Mouse (Mus musculus) hindbrain, embryonic 16.5 days (tissue): ENCODE measurements around the gene Sbf2. TPM values are rescaled to one million over a fixed set of nuclear protein-coding genes. Genes with fewer than 3 reads are reported as not detected.

Experiments used
- ATAC-seq: fragments of 200-750 bp; cut with Nextera tagmentation; 2 replicates; pipeline ENCODE4 v1.8.0; 2017; ENCODE audit warnings: moderate TSS enrichment, moderate library complexity
- H3K27ac ChIP-seq: fragments of 300-500 bp; sonication (generic); 2 replicates; pipeline ENCODE4 v1.5.1; 2014; ENCODE audit warnings: low read depth, mild to moderate bottlenecking, control low read depth, low read length, moderate library complexity
- H3K27me3 ChIP-seq: fragments of 300-500 bp; sonication (generic); replicated peaks from 2 replicates; pipeline ENCODE4 v1.6.1; 2014; ENCODE audit warnings: low read length; ENCODE audit not compliant: control insufficient read depth, insufficient read depth
- H3K36me3 ChIP-seq: fragments of 300-500 bp; sonication (generic); 2 replicates; pipeline ENCODE4 v1.6.1; 2014; ENCODE audit warnings: mild to moderate bottlenecking, low read length, moderate library complexity, mixed read lengths; ENCODE audit not compliant: control insufficient read depth, insufficient read depth
- H3K4me1 ChIP-seq: fragments of 300-500 bp; sonication (generic); 2 replicates; pipeline ENCODE4 v1.6.1; 2014; ENCODE audit warnings: low read depth, low read length; ENCODE audit not compliant: control insufficient read depth, insufficient read depth
- H3K4me2 ChIP-seq: fragments of 300-500 bp; sonication (generic); 2 replicates; pipeline ENCODE4 v1.6.1; 2014; ENCODE audit warnings: mild to moderate bottlenecking, low read length, control low read depth, moderate library complexity
- H3K4me3 ChIP-seq: fragments of 300-500 bp; sonication (generic); 2 replicates; pipeline ENCODE4 v1.5.1; 2014; ENCODE audit warnings: mild to moderate bottlenecking, low read length, control low read depth, moderate library complexity
- H3K9ac ChIP-seq: fragments of 300-500 bp; sonication (generic); 2 replicates; pipeline ENCODE4 v1.6.1; 2014; ENCODE audit warnings: low read depth, mild to moderate bottlenecking, control low read depth, low read length, moderate library complexity
- H3K9me3 ChIP-seq: fragments of 300-500 bp; sonication (generic); 2 replicates; pipeline ENCODE4 v1.6.1; 2014; ENCODE audit warnings: mild to moderate bottlenecking, low read length, moderate library complexity; ENCODE audit not compliant: control insufficient read depth
- WGBS: fragments of 180-500 bp; shearing (Covaris S2); extraction: QIAGEN DNeasy Blood & Tissue Kit; methylation state at CpG from one replicate; pipeline ENCODE4 v1.1.7; 2014; 5-methylcytosine and 5-hydroxymethylcytosine counted together
- polyA plus RNA-seq: library from polyadenylated mRNA; unstranded; fragments of >200 nt; fragmentation: Nextera tagmentation; extraction: Ambion mirVana; gene quantifications from 2 replicates; pipeline ENCODE4 v1.2.1, GENCODE M21; 2015

The Sbf2 gene
- polyA plus RNA-seq, 1 experiment from 2014 or later = 51.8 TPM

DNA sequence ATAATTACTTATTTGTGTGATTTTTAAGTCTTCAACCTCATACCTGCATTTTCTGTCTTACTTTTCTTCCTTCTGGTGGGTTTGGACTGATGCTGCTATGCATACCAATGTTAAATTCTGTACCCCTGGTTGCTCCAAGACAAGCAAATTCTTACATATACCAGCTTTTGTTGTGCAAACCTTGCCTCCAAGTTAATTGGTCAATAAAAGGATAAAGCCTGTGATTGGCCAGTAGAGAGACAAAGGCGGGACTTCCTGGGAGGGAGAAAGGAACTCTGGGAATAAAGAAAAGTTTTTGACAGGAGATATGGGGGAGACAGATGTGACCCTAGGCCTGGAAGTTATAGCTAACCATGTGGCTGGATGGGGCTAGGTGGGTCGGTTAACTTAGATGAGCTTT is 255.3 kb downstream of the Sbf2 start:
- H3K4me1 ChIP-seq = no peaks in the 10 kb centered on the region
- H3K9me3 ChIP-seq = no peaks in the 10 kb centered on the region
- H3K4me3 ChIP-seq = no peak overlapping the region
- WGBS = 100% methylated on average over 2 of the region's 2 CpGs
- peaks cover 19% of the 10 kb centered on the region for H3K36me3 ChIP-seq
- H3K9ac ChIP-seq = no peak overlapping the region
- no peaks in the 10 kb centered on the region for H3K27me3 ChIP-seq
- no peak for ATAC-seq
- no peak overlapping the region for H3K27ac ChIP-seq
- H3K4me2 ChIP-seq = no peak overlapping the region

GRCm38 (mm10) chr7:110353971-110354370 is 260.8 kb downstream of the Sbf2 start:
- no peak overlapping the region for H3K9ac ChIP-seq
- 89% methylated on average over 2 of the region's 2 CpGs for WGBS
- no peak overlapping the region for H3K4me3 ChIP-seq
- no peak overlapping the region for H3K27ac ChIP-seq
- no peak for ATAC-seq
- H3K36me3 ChIP-seq = peaks cover 13% of the 10 kb centered on the region; the same call in 1 of the 2 replicates
- H3K4me1 ChIP-seq = no peaks in the 10 kb centered on the region
- no peaks in the 10 kb centered on the region for H3K9me3 ChIP-seq
- H3K4me2 ChIP-seq = no peak overlapping the region
- H3K27me3 ChIP-seq = no peaks in the 10 kb centered on the region

DNA sequence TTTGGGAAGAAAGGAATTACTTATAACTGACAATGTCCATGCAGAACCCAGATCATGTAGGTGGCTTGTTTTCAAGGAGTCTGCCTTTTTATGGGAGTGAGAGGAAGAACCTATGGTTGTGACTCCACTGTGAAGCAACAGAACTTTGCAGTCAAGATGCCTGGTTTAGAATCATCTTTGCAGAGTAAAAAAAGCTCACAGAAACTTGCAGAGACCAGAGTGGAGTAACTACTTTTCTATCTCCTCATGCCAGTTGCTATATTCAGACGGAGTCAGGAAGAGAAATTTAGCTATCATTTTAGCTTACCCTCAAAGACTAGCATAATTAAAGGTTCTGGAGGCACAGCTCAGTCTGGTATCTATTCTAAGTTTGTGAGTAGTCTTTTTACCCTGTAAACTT is 267.5 kb downstream of the Sbf2 start:
- 91% methylated on average over 1 of the region's 1 CpGs for WGBS
- H3K9me3 ChIP-seq = no peaks in the 10 kb centered on the region
- ATAC-seq = no peak
- H3K4me3 ChIP-seq = no peak overlapping the region
- H3K4me1 ChIP-seq = no peaks in the 10 kb centered on the region
- no peak overlapping the region for H3K27ac ChIP-seq
- no peak overlapping the region for H3K9ac ChIP-seq
- no peaks in the 10 kb centered on the region for H3K27me3 ChIP-seq
- no peak overlapping the region for H3K4me2 ChIP-seq
- H3K36me3 ChIP-seq = 0 out of 2 replicates have a peak, but pooled peaks cover 8% of the 10 kb centered on the region

DNA sequence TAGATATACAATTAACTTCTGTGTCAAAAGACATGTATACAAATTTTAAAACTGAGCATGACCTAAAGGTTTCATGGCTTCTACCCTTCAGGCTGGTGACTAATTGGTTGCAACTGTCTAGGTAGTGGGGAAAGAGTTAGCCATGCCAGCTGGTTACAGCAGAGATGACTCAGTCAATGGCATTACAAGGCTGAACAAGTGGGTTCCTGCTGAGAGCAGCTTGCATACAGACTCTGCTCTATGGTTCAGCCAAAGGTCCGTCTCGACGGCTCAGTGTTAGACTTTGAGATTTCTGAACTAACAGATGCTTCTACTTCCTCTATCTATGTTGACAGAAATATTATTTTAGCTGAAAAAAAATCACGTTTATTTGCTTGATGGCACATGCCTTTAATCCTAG is 277.1 kb downstream of the Sbf2 start:
- H3K9me3 ChIP-seq = no peaks in the 10 kb centered on the region
- H3K27me3 ChIP-seq = no peaks in the 10 kb centered on the region
- no peak overlapping the region for H3K4me3 ChIP-seq
- peaks cover 18% of the 10 kb centered on the region for H3K36me3 ChIP-seq
- no peak for ATAC-seq
- no peak overlapping the region for H3K27ac ChIP-seq
- H3K4me2 ChIP-seq = no peak overlapping the region
- no peak overlapping the region for H3K9ac ChIP-seq
- 70% methylated on average over 4 of the region's 4 CpGs for WGBS
- no peaks in the 10 kb centered on the region for H3K4me1 ChIP-seq

- H3K9me3 ChIP-seq = peaks cover 3% of the 10 kb centered on the region; the same call in 1 of the 2 replicates
- no peaks in the 10 kb centered on the region for H3K27me3 ChIP-seq
- H3K4me3 ChIP-seq = no peak overlapping the region
- peaks cover 62% of the 10 kb centered on the region for H3K36me3 ChIP-seq
- H3K4me1 ChIP-seq = no peaks in the 10 kb centered on the region
- no peak overlapping the region for H3K27ac ChIP-seq
- H3K9ac ChIP-seq = no peak overlapping the region
- H3K4me2 ChIP-seq = no peak overlapping the region
- ATAC-seq = no peak
- WGBS = 92% methylated on average over 5 of the region's 5 CpGs
These were observed 289.2 kb downstream of the Sbf2 start for GRCm38 (mm10) chr7:110325381-110326110.

GRCm38 (mm10) chr7:110324852-110325251 is 289.9 kb downstream of the Sbf2 start:
- ATAC-seq = no peak
- WGBS = 100% methylated on average over 1 of the region's 1 CpGs
- Histone ChIP-seq H3K4me2 (no peak overlapping the region), H3K4me1 (no peaks in the 10 kb centered on the region), H3K9ac (no peak overlapping the region), H3K4me3 (no peak overlapping the region), H3K27ac (no peak overlapping the region), H3K36me3 (peaks cover 62% of the 10 kb centered on the region), H3K9me3 (peaks cover 3% of the 10 kb centered on the region; the same call in 1 of the 2 replicates), H3K27me3 (no peaks in the 10 kb centered on the region)

GRCm38 (mm10) chr7:110321106-110321505 is 293.6 kb downstream of the Sbf2 start:
- Histone ChIP-seq H3K4me3 (no peak overlapping the region), H3K36me3 (peaks cover 43% of the 10 kb centered on the region), H3K9ac (no peak overlapping the region), H3K9me3 (peaks cover 3% of the 10 kb centered on the region; the same call in 1 of the 2 replicates), H3K4me2 (no peak overlapping the region), H3K4me1 (no peaks in the 10 kb centered on the region), H3K27me3 (no peaks in the 10 kb centered on the region), H3K27ac (no peak overlapping the region)
- 60% methylated on average over 5 of the region's 5 CpGs for WGBS
- no peak; the same call in 1 of the 2 replicates for ATAC-seq

DNA sequence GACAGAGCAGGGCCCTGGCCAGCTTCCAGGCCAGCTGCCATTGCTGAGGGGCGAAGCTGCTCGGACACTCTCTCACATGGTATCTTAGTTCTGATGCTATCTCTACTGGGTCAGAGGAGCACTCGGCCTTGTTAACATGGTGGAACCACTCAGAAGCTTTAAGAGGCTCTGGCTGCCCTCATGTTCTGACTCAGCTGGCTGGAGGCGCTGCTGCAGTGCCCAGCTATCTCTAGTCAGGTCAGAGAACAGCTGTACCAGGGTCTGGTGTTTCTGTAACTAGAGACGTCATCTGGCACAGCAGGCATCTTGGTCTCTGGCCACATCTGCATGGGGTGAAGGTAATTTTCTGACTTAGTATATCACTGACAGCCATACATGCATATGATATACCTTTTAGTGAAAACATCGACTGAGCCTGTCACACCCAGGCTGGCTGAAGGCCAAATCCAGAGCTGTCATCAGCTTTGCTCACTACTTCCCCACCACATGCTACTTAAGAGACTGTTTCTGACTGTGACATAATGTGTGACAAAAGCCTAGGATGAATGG is 295.7 kb downstream of the Sbf2 start:
- H3K36me3 ChIP-seq = peaks cover 42% of the 10 kb centered on the region
- ATAC-seq = no peak

DNA sequence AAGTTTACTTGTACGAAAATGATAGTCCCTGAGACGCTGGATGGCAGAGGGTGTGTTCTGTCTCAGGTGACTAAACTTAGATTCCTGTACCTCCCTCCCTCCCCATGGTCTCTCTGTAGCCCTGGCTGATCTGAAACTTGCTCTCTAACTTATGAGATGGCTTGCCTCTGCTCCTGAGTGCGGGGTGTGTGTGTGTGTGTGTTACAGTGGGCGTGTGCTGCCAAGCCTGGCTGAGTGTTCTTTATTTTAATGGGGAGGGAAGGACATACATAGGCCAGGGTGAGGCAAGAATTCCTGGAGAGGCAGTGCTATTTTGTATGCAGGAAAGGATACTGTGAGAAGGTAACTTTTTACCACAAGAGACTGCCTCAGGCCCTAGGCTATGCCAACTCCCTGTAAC is 297.3 kb downstream of the Sbf2 start:
- no peak overlapping the region for H3K4me2 ChIP-seq
- H3K9ac ChIP-seq = no peak overlapping the region
- peaks cover 48% of the 10 kb centered on the region for H3K36me3 ChIP-seq
- H3K9me3 ChIP-seq = no peaks in the 10 kb centered on the region
- ATAC-seq = no peak
- no peak overlapping the region for H3K27ac ChIP-seq
- no peak overlapping the region for H3K4me3 ChIP-seq
- WGBS = 93% methylated on average over 4 of the region's 4 CpGs
- H3K27me3 ChIP-seq = no peaks in the 10 kb centered on the region
- no peaks in the 10 kb centered on the region for H3K4me1 ChIP-seq

More for the DNA sequence above, 295.7 kb downstream of the Sbf2 start:
- Histone ChIP-seq H3K27ac (no peak overlapping the region), H3K9me3 (no peaks in the 10 kb centered on the region), H3K4me2 (no peak overlapping the region), H3K4me1 (no peaks in the 10 kb centered on the region), H3K4me3 (no peak overlapping the region), H3K9ac (no peak overlapping the region), H3K27me3 (no peaks in the 10 kb centered on the region)
- 77% methylated on average over 6 of the region's 6 CpGs for WGBS
